Mouse (Mus musculus): Measurements from ENCODE around the gene Mef2d.

GRCm38 (mm10) chr3:88200972-88201330, 58.8 kb downstream of the Mef2d start:
- TF ChIP-seq CTCF (IDR thresholded peaks at IDR 0.05; ENCODE audit: borderline replicate concordance, extremely low read depth, insufficient read depth, insufficient read length) (no peak), POLR2A (IDR thresholded peaks at IDR 0.05; ENCODE audit: borderline replicate concordance, extremely low read depth, insufficient read depth, insufficient read length, poor library complexity, severe bottlenecking) (no peak)
